Mouse (Mus musculus): Measurements from ENCODE around the gene Tat. TPM values are rescaled to one million over a fixed set of nuclear protein-coding genes. Genes with fewer than 3 reads are reported as not detected.
"Not testable (repeated sequence)": the region's sequence is repeated elsewhere in the genome, so short reads cannot be mapped to it uniquely, and the experiment has no call there.

Gene Tat
- polyA plus RNA-seq, 1 experiment from 2014 or later, result not detected

DNA sequence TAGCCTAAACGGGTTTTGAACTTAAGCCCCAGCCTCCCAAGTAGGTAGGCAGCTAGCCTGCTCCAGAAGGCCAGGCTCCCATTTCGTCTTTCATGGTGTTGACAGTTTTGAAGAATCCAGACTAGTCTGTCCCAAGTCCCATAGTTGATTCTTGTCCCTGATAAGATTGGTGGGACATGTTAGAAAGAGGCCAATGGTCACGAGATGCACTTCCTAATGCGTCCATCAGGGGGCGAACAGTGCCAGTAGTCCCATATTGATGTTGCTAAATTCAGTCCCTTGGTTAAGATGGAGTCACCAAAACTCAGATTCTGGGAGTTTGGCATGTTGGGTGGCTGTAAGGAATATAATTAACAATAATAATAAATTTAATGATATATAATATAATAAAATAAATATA lies 20.6 kb downstream of the Tat start:
- H3K4me3 ChIP-seq (replicated peaks), result no peak overlapping the region
- WGBS, result 31% methylated on average over 5 of the region's 5 CpGs
- H3K36me3 ChIP-seq, result no peaks in the 10 kb centered on the region
- peaks cover 14% of the 10 kb centered on the region for H3K4me1 ChIP-seq (replicated peaks)
- no peak for ATAC-seq
- no peaks in the 10 kb centered on the region for H3K27me3 ChIP-seq
- no peak overlapping the region for H3K27ac ChIP-seq
- no peaks in the 10 kb centered on the region for H3K9me3 ChIP-seq
- no peak overlapping the region for H3K9ac ChIP-seq (replicated peaks)
- H3K4me2 ChIP-seq (replicated peaks), result no peak overlapping the region

GRCm38 (mm10) chr8:110022081-110022480 lies 31.8 kb downstream of the Tat start:
- Histone ChIP-seq H3K4me2 (replicated peaks) (no peak overlapping the region), H3K9ac (replicated peaks) (no peak overlapping the region)
- 60% methylated on average over 6 of the region's 6 CpGs for WGBS

DNA sequence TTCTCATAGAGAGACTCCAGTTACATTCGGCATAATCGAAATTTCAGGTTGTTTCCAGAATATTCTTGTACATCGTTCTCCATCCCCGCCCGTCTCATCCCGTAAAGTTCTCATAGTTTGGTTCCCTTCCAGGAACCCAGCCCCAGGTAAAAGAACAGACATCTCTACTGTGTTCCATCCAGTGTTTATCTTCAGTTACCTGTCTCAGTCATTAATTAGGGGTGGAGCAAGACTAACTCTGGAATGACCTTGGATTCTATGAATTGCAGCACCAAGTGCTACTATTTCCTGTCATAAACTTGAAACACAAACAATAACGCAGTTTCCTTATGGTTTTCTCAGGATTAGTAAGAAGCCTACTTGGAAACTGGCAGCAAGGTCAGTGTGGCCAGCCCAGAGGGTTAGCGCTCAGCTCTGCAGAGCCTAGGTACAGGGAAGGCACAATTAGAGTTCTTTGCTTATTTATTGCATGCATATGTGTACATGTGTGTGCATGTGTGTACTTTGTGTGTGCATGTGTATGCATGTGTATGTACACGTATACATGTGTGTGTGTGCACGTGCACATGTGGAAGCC lies 32.6 kb downstream of the Tat start:
- H3K9ac ChIP-seq (replicated peaks), result no peak overlapping the region
- H3K4me3 ChIP-seq (replicated peaks), result no peak overlapping the region
- no peaks in the 10 kb centered on the region for H3K9me3 ChIP-seq
- no peaks in the 10 kb centered on the region for H3K4me1 ChIP-seq (replicated peaks)
- H3K27ac ChIP-seq, result no peak overlapping the region
- no peaks in the 10 kb centered on the region for H3K36me3 ChIP-seq
- no peak overlapping the region for H3K4me2 ChIP-seq (replicated peaks)
- ATAC-seq, result no peak
- no peaks in the 10 kb centered on the region for H3K27me3 ChIP-seq
- WGBS, result 91% methylated on average over 10 of the region's 10 CpGs

More at GRCm38 (mm10) chr8:110022081-110022480, 31.8 kb downstream of the Tat start:
- Histone ChIP-seq H3K4me3 (replicated peaks) (no peak overlapping the region), H3K27ac (no peak overlapping the region), H3K36me3 (no peaks in the 10 kb centered on the region), H3K4me1 (replicated peaks) (no peaks in the 10 kb centered on the region), H3K27me3 (no peaks in the 10 kb centered on the region), H3K9me3 (no peaks in the 10 kb centered on the region)
- no peak for ATAC-seq

DNA sequence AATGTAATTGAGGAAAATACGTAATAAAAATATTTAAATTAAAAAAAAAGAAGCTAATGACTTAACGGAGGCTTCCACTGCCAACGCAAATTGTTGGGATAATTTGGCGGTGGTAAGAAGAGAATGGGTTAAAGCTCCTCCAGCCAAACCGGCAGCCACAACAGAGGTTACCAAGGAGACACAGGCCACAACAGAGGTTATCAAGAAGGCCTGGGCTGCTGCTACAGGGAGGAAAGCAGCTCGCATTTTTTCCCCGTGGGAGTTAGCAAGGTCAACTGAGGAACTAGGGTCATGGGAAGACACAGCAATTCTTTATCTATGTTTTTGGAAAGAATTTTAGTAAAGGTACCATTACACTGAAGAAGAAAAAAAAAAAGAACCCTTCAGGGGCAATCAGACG lies 43.5 kb downstream of the Tat start:
- not testable (repeated sequence) for H3K9me3 ChIP-seq; H3K36me3 ChIP-seq; H3K27me3 ChIP-seq; H3K27ac ChIP-seq; H3K4me2 ChIP-seq (replicated peaks); H3K4me3 ChIP-seq (replicated peaks); ATAC-seq; H3K9ac ChIP-seq (replicated peaks)
- 32% methylated on average over 8 of the region's 8 CpGs for WGBS
- H3K4me1 ChIP-seq (replicated peaks), result peaks cover 11% of the 10 kb centered on the region

DNA sequence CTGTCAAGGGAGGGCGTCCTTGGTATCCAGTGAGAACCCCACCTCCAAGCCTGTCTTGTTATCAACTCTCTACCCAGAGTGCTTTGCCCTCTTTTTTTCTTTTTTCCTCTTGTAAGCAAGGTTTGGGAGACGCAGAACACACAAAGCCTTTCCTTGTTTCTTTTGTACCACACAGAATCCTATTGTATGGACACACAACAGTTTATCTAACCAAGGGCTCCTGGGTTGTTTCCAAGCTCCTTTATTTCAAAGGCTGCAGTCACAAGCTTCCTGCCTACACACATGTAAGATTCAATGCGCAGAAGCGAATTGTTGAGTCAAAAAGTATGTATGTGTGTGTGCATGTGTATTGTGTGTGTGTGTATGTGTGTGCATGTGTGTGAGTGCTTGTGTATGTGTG lies 44.1 kb downstream of the Tat start:
- Histone ChIP-seq H3K4me1 (replicated peaks) (peaks cover 11% of the 10 kb centered on the region), H3K36me3 (no peaks in the 10 kb centered on the region), H3K27me3 (no peaks in the 10 kb centered on the region), H3K4me2 (replicated peaks) (no peak overlapping the region), H3K9me3 (peaks cover 2% of the 10 kb centered on the region; the same call in 1 of the 2 replicates), H3K9ac (replicated peaks) (no peak overlapping the region), H3K27ac (no peak overlapping the region), H3K4me3 (replicated peaks) (no peak overlapping the region)
- 57% methylated on average over 4 of the region's 4 CpGs for WGBS
- no peak for ATAC-seq

DNA sequence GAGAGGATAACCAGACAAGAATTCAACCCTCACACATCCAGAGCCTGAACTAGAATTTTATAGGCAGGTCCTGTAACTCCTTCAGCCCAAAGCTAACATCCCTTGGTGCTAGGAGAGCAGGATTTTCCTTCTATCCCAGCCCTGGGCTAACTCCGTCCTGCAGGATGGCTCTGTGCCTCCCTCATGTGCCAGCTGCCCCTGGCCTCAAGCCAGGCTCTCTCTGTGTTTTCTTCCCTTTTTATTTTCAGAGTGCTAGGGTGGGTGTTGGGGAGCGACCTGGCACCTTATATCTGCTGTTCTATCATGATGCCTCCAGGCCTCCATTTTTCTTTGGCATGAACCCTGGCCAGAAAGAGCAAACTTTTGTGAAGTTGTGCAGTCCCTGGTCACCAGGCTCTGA lies 45.9 kb downstream of the Tat start:
- Histone ChIP-seq H3K27me3 (no peaks in the 10 kb centered on the region), H3K9me3 (no peaks in the 10 kb centered on the region), H3K36me3 (no peaks in the 10 kb centered on the region), H3K27ac (no peak overlapping the region), H3K9ac (replicated peaks) (no peak overlapping the region), H3K4me3 (replicated peaks) (no peak overlapping the region), H3K4me2 (replicated peaks) (no peak overlapping the region), H3K4me1 (replicated peaks) (peaks cover 11% of the 10 kb centered on the region)
- 64% methylated on average over 2 of the region's 2 CpGs for WGBS
- ATAC-seq, result no peak

GRCm38 (mm10) chr8:110039216-110039615 lies 49.0 kb downstream of the Tat start:
- no peaks in the 10 kb centered on the region for H3K9me3 ChIP-seq
- ATAC-seq, result no peak
- H3K27ac ChIP-seq, result no peak overlapping the region
- H3K36me3 ChIP-seq, result no peaks in the 10 kb centered on the region
- H3K27me3 ChIP-seq, result no peaks in the 10 kb centered on the region
- H3K4me1 ChIP-seq (replicated peaks), result peaks cover 5% of the 10 kb centered on the region
- H3K4me3 ChIP-seq (replicated peaks), result no peak overlapping the region
- 48% methylated on average over 7 of the region's 7 CpGs for WGBS
- H3K9ac ChIP-seq (replicated peaks), result no peak overlapping the region
- no peak overlapping the region for H3K4me2 ChIP-seq (replicated peaks)

DNA sequence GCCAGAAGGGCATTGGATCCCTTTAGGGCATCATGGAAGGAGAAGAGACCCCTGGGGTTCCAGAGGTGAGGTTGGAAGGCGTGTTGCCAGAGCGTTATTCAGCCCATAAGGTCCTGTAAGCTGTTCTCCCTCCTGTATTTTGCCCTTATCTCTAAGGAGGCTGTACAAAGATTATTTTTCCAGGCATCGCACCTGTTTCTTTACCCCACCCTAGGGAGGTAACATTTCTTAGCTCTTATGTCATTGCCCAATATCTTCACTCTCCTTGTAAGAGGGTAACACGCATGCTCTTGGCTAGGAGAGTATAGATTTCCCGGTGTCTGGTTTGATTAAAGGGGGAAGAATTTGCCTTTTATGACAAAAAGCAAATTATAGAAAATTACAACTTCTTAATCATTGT lies 49.4 kb downstream of the Tat start, which contains the start of gene Chst4:
Gene Chst4, minus strand, starts transcription at position 82 of the 400 bp plus-strand sequence.
- H3K27ac ChIP-seq, result no peak within 1 kb of the TSS
- no peak within 1 kb of the TSS for H3K4me3 ChIP-seq (replicated peaks)
- no peak within 1 kb of the TSS for H3K9ac ChIP-seq (replicated peaks)
- H3K36me3 ChIP-seq, result no peaks in the 10 kb centered on the region
- WGBS, result 87% methylated on average over 5 of the region's 5 CpGs
- H3K4me2 ChIP-seq (replicated peaks), result no peak within 1 kb of the TSS
- no peaks in the 10 kb centered on the region for H3K27me3 ChIP-seq
- H3K9me3 ChIP-seq, result no peaks in the 10 kb centered on the region
- 0 out of 2 replicates have a peak, but pooled peaks cover under 1% of the 10 kb centered on the region for H3K4me1 ChIP-seq (replicated peaks)
- ATAC-seq, result no peak

GRCm38 (mm10) chr8:110040509-110040908 lies 50.3 kb downstream of the Tat start:
- no peaks in the 10 kb centered on the region for H3K4me1 ChIP-seq (replicated peaks)
- no peaks in the 10 kb centered on the region for H3K9me3 ChIP-seq
- no peak for ATAC-seq
- no peak overlapping the region for H3K4me2 ChIP-seq (replicated peaks)
- no peaks in the 10 kb centered on the region for H3K27me3 ChIP-seq
- WGBS, result 82% methylated on average over 4 of the region's 4 CpGs
- no peak overlapping the region for H3K4me3 ChIP-seq (replicated peaks)
- no peak overlapping the region for H3K27ac ChIP-seq
- no peak overlapping the region for H3K9ac ChIP-seq (replicated peaks)
- H3K36me3 ChIP-seq, result no peaks in the 10 kb centered on the region

Other genes starting within 250 kb of the Tat start
- 53.7 and 55.0 TPM in 2 replicates for gene Ap1g1, start 211.9 kb upstream of the Tat start, polyA plus RNA-seq (2015; fragmentation: Nextera tagmentation; extraction: Ambion mirVana)
- gene Phlpp2, start 121.9 kb upstream of the Tat start, polyA plus RNA-seq (2015; fragmentation: Nextera tagmentation; extraction: Ambion mirVana), result 3.8 and 3.9 TPM in 2 replicates
- gene Marveld3, start 28.2 kb upstream of the Tat start, polyA plus RNA-seq (2015; fragmentation: Nextera tagmentation; extraction: Ambion mirVana), result 1.1 and 1.3 TPM in 2 replicates
- not detected in 2 replicates for gene Chst4, start 49.3 kb downstream of the Tat start, polyA plus RNA-seq (2015; fragmentation: Nextera tagmentation; extraction: Ambion mirVana)
- 19.8 and 20.3 TPM in 2 replicates for gene Zfp612, start 89.3 kb downstream of the Tat start, polyA plus RNA-seq (2015; fragmentation: Nextera tagmentation; extraction: Ambion mirVana)
- gene Gm21964, start 110.8 kb downstream of the Tat start, polyA plus RNA-seq (2015; fragmentation: Nextera tagmentation; extraction: Ambion mirVana), result not detected in 2 replicates
- not detected in 2 replicates for gene Gm17720, start 112.3 kb downstream of the Tat start, polyA plus RNA-seq (2015; fragmentation: Nextera tagmentation; extraction: Ambion mirVana)
- gene Calb2, start 177.8 kb downstream of the Tat start, polyA plus RNA-seq (2015; fragmentation: Nextera tagmentation; extraction: Ambion mirVana), result 39.6 and 57.6 TPM in 2 replicates
- gene Cmtr2, start 225.2 kb downstream of the Tat start, polyA plus RNA-seq (2015; fragmentation: Nextera tagmentation; extraction: Ambion mirVana), result 12.8 and 14.6 TPM in 2 replicates

Measured in midbrain, embryonic 13.5 days (tissue).